Mouse (Mus musculus) MEL (cell line): ENCODE results near the gene Cd209a. TPM values are rescaled to one million over a fixed set of nuclear protein-coding genes. Genes with fewer than 3 reads are reported as not detected.

Experiments used
- DNase-seq: peaks from one replicate; pipeline ENCODE4 v3.0.0; 2011; ENCODE audit warnings: low read depth, low spot score
- H3K27ac ChIP-seq: 2 replicates; pipeline ENCODE4 v1.5.1; 2012; ENCODE audit warnings: low read depth, mild to moderate bottlenecking, control low read depth, low read length, moderate library complexity; ENCODE audit not compliant: control insufficient read depth
- H3K27me3 ChIP-seq, 2 experiments: fragments of 150-350 bp in 1 of 2; sonication (generic) in 1 of 2; 2 replicates each; pipeline ENCODE4 v1.6.1; 2012; ENCODE audit warnings: low read length in 2 of 2, mild to moderate bottlenecking in 2 of 2, improper control_type of control experiment in 1 of 2, moderate library complexity in 1 of 2; ENCODE audit not compliant: insufficient read depth in 2 of 2, control insufficient read depth in 1 of 2
- H3K36me3 ChIP-seq, 2 experiments: 2 replicates each; pipeline ENCODE4 v1.6.1; 2012 to 2014; ENCODE audit warnings: low read length in 2 of 2, improper control_type of control experiment in 1 of 2, inconsistent platforms in 1 of 2, mild to moderate bottlenecking in 1 of 2; ENCODE audit not compliant: insufficient read depth in 2 of 2, control insufficient read depth in 1 of 2
- H3K4me1 ChIP-seq, 2 experiments: fragments of 150-350 bp in 1 of 2; sonication (generic) in 1 of 2; 2 replicates each; pipeline ENCODE4 v1.6.1; 2012; ENCODE audit warnings: low read length in 2 of 2, improper control_type of control experiment in 1 of 2, mild to moderate bottlenecking in 1 of 2; ENCODE audit not compliant: insufficient read depth in 2 of 2, control insufficient read depth in 1 of 2
- H3K4me3 ChIP-seq, 2 experiments: fragments of 150-350 bp in 1 of 2; sonication (generic) in 1 of 2; 2 replicates each; pipeline ENCODE4 v1.5.1; 2012; ENCODE audit warnings: low read depth in 2 of 2, low read length in 2 of 2, mild to moderate bottlenecking in 2 of 2, moderate library complexity in 2 of 2, control low read depth in 1 of 2, improper control_type of control experiment in 1 of 2; ENCODE audit not compliant: control insufficient read depth in 1 of 2, insufficient read depth in 1 of 2
- H3K79me2 ChIP-seq: 2 replicates; pipeline ENCODE4 v1.6.1; 2012; ENCODE audit warnings: mild to moderate bottlenecking, low read length, moderate library complexity; ENCODE audit not compliant: control insufficient read depth, poor library complexity, insufficient read depth
- H3K9ac ChIP-seq: 2 replicates; pipeline ENCODE4 v1.6.1; 2012; ENCODE audit warnings: low read depth, mild to moderate bottlenecking, control low read depth, low read length, moderate library complexity; ENCODE audit not compliant: control insufficient read depth, poor library complexity, severe bottlenecking
- H3K9me3 ChIP-seq: fragments of 150-350 bp; sonication (generic); replicated peaks from 2 replicates; pipeline ENCODE4 v1.6.1; 2012; ENCODE audit warnings: mild to moderate bottlenecking, low read length, improper control_type of control experiment, moderate library complexity; ENCODE audit not compliant: insufficient read depth
- CHD1 ChIP-seq: IDR thresholded peaks from 2 replicates; pipeline ENCODE4 v1.6.1; 2012; ENCODE audit warnings: low read depth, mild to moderate bottlenecking, inconsistent platforms, low read length, improper control_type of control experiment
- CHD2 ChIP-seq: IDR thresholded peaks from 2 replicates; pipeline ENCODE4 v1.6.1; 2011; ENCODE audit warnings: low read length, improper control_type of control experiment
- E2F4 ChIP-seq: IDR thresholded peaks from 2 replicates; pipeline ENCODE4 v1.6.1; 2011; ENCODE audit warnings: low read depth, low read length, improper control_type of control experiment, borderline replicate concordance
- HCFC1 ChIP-seq: IDR thresholded peaks from 2 replicates; pipeline ENCODE4 v1.6.1; 2012; ENCODE audit warnings: low read depth, mild to moderate bottlenecking, inconsistent platforms, low read length, improper control_type of control experiment, moderate library complexity
- JUND ChIP-seq: IDR thresholded peaks from 2 replicates; pipeline ENCODE4 v1.6.1; 2011; ENCODE audit warnings: low read depth, mild to moderate bottlenecking, improper control_type of control experiment, low read length
- MAFK ChIP-seq: IDR thresholded peaks from 2 replicates; pipeline ENCODE4 v1.6.1; 2011; ENCODE audit warnings: low read depth, mild to moderate bottlenecking, low read length, improper control_type of control experiment, borderline replicate concordance
- MAX ChIP-seq: IDR thresholded peaks from 2 replicates; pipeline ENCODE4 v1.6.1; 2011; ENCODE audit warnings: low read length, improper control_type of control experiment
- MAZ ChIP-seq: IDR thresholded peaks from 2 replicates; pipeline ENCODE4 v1.6.1; 2012; ENCODE audit warnings: low read depth, mild to moderate bottlenecking, inconsistent platforms, low read length, improper control_type of control experiment
- MXI1 ChIP-seq: IDR thresholded peaks from 2 replicates; pipeline ENCODE4 v1.6.1; 2011; ENCODE audit warnings: mild to moderate bottlenecking, low read depth, low read length, improper control_type of control experiment
- MYC ChIP-seq: IDR thresholded peaks from 2 replicates; pipeline ENCODE4 v1.6.1; 2011; ENCODE audit warnings: low read depth, mild to moderate bottlenecking, low read length, improper control_type of control experiment, moderate library complexity
- NELFE ChIP-seq: IDR thresholded peaks from 2 replicates; pipeline ENCODE4 v1.6.1; 2011; ENCODE audit warnings: low read depth, low read length, improper control_type of control experiment
- POLR2A ChIP-seq, 2 experiments: IDR thresholded peaks; 2 replicates each; pipeline ENCODE4 v1.6.1; 2011 to 2012; ENCODE audit warnings: low read length in 2 of 2, mild to moderate bottlenecking in 2 of 2, control low read depth in 1 of 2, improper control_type of control experiment in 1 of 2, low read depth in 1 of 2, moderate library complexity in 1 of 2; ENCODE audit not compliant: control insufficient read depth in 1 of 2, insufficient read depth in 1 of 2, poor library complexity in 1 of 2
- POLR2AphosphoS5 ChIP-seq: IDR thresholded peaks from 2 replicates; pipeline ENCODE4 v1.6.1; 2012; ENCODE audit warnings: low read depth, borderline replicate concordance, mild to moderate bottlenecking, inconsistent platforms, low read length, moderate library complexity, mixed read lengths
- RCOR1 ChIP-seq: IDR thresholded peaks from 2 replicates; pipeline ENCODE4 v1.6.1; 2012; ENCODE audit warnings: low read depth, mild to moderate bottlenecking, inconsistent platforms, low read length, improper control_type of control experiment
- TAL1 ChIP-seq: IDR thresholded peaks from 2 replicates; pipeline ENCODE4 v1.6.1; 2012; ENCODE audit warnings: mild to moderate bottlenecking, inconsistent platforms, low read length, moderate library complexity, mixed read lengths
- TCF12 ChIP-seq: IDR thresholded peaks from 2 replicates; pipeline ENCODE4 v1.6.1; 2014; ENCODE audit warnings: low read depth, mild to moderate bottlenecking, inconsistent platforms, low read length, improper control_type of control experiment, moderate library complexity
- ZC3H11A ChIP-seq: IDR thresholded peaks from 2 replicates; pipeline ENCODE4 v1.6.1; 2012; ENCODE audit warnings: low read depth, mild to moderate bottlenecking, inconsistent platforms, low read length, improper control_type of control experiment
- ZKSCAN1 ChIP-seq: IDR thresholded peaks from 2 replicates; pipeline ENCODE4 v1.6.1; 2012; ENCODE audit warnings: low read depth, mild to moderate bottlenecking, inconsistent platforms, low read length, improper control_type of control experiment, moderate library complexity
- ZNF384 ChIP-seq: IDR thresholded peaks from 2 replicates; pipeline ENCODE4 v1.6.1; 2012; ENCODE audit warnings: low read depth, mild to moderate bottlenecking, inconsistent platforms, low read length, improper control_type of control experiment
- polyA plus RNA-seq, 2 experiments: library from polyadenylated mRNA; stranded (reverse) in 1 of 2; unstranded in 1 of 2; fragments of >175 nt in 1 of 2; fragments of >200 nt in 1 of 2; gene quantifications; 2 replicates each; pipeline versions ENCODE4 v1.2.1 to v1.2.4; 2012; ENCODE audit warnings: low replicate concordance in 2 of 2, low read depth in 1 of 2; ENCODE audit not compliant: insufficient read length in 2 of 2, insufficient read depth in 1 of 2, missing spikeins in 1 of 2
- total RNA-seq: library from RNA; depleted of rRNA; stranded (reverse); fragments of 300-350 nt; gene quantifications from 2 replicates; pipeline ENCODE4 v1.2.3, GENCODE M21; 2012

Gene Cd209a
- total and polyA plus RNA-seq, 3 experiments = not detected

GRCm38 (mm10) chr8:3721041-3721440 lies 27.7 kb downstream of the Cd209a start:
- DNase-seq = no peak
- no peaks in the 10 kb centered on the region for H3K4me1 ChIP-seq
- no peaks in the 10 kb centered on the region for H3K79me2 ChIP-seq
- H3K9ac ChIP-seq = no peak overlapping the region
- no peaks in the 10 kb centered on the region for H3K36me3 ChIP-seq
- TF ChIP-seq POLR2AphosphoS5 = no peak
- no peak for TF ChIP-seq TAL1
- no peak for TF ChIP-seq MXI1
- no peak for TF ChIP-seq MAX
- TF ChIP-seq, all 39 proteins: peak for 0
- Histone ChIP-seq H3K27me3 (no peaks in the 10 kb centered on the region), H3K9me3 (no peaks in the 10 kb centered on the region), H3K27ac (no peak overlapping the region), H3K4me3 (no peak overlapping the region)

DNA sequence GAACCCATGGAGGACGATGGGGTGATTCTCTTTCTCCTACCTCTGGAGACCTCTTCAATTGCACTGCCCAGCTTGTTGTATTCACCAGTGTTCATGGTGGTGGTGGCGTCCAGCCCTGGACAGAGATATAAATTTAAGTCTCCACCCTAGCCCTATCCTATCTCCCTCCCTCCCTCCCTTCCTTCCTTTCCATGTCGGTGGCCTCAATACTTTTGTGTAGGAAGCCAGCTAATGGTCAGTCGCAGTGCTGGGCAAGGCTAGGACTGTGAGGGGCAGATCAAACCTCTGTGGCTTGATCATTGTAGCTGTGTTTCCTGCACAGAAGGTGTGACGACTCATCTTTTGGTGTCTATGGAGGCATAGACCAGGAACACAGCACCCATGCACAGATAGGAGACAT lies 28.2 kb downstream of the Cd209a start, which contains the start of gene Clec4g:
TSS of gene Clec4g (minus strand) at position 101 of the 400 bp plus-strand sequence.
- no peak within 1 kb of the TSS for H3K27ac ChIP-seq
- TF ChIP-seq HCFC1 (no peak), ZNF384 (no peak), MAZ (no peak), JUND (no peak), TCF12 (no peak), ZC3H11A (no peak), POLR2A (IDR thresholded peaks at IDR 0.05; ENCODE audit: control insufficient read depth in 1 of 2, insufficient read depth in 1 of 2, low read depth in 1 of 2, low read length in 2 of 2, poor library complexity in 1 of 2) (no peak), MAFK (no peak), CHD2 (no peak), MYC (no peak), NELFE (no peak), E2F4 (no peak), CHD1 (no peak), RCOR1 (no peak), ZKSCAN1 (no peak), MXI1 (no peak)
- TF ChIP-seq, all 39 proteins: peak for 0
- H3K79me2 ChIP-seq = no peaks in the 10 kb centered on the region
- H3K9ac ChIP-seq = no peak within 1 kb of the TSS
- no peaks in the 10 kb centered on the region for H3K9me3 ChIP-seq
- H3K4me1 ChIP-seq = no peaks in the 10 kb centered on the region
- DNase-seq = no peak
- no peak within 1 kb of the TSS for H3K4me3 ChIP-seq
- no peaks in the 10 kb centered on the region for H3K27me3 ChIP-seq
- H3K36me3 ChIP-seq = no peaks in the 10 kb centered on the region
